Mouse (Mus musculus) brain, embryonic 14.5 days (tissue): ENCODE measurements around the gene Cplx3.

ENCODE experiments used
- CTCF ChIP-seq: fragments of 200-500 bp; IDR thresholded peaks from 2 replicates; pipeline ENCODE4 v1.5.1; 2012; ENCODE audit warnings: inconsistent platforms, mild to moderate bottlenecking, moderate library complexity, borderline replicate concordance; ENCODE audit not compliant: insufficient read depth, insufficient read length; ENCODE audit errors: extremely low read depth
- POLR2A ChIP-seq: fragments of 200-500 bp; IDR thresholded peaks from 2 replicates; pipeline ENCODE4 v1.6.1; 2012; ENCODE audit warnings: mild to moderate bottlenecking, inconsistent platforms, borderline replicate concordance; ENCODE audit not compliant: poor library complexity, insufficient read depth, insufficient read length, severe bottlenecking; ENCODE audit errors: extremely low read depth

- TF ChIP-seq POLR2A (no peak), CTCF (no peak)
These were observed 578 bp downstream of the Cplx3 start for GRCm38 (mm10) chr9:57605503-57605902.
